Mouse (Mus musculus) bone marrow, adult 2 months (tissue): ENCODE measurements around the gene Cd200r3. TPM values are rescaled to one million over a fixed set of nuclear protein-coding genes. Genes with fewer than 3 reads are reported as not detected.
A peak's percentile ranks its signal among the peaks of the same experiment; 100 is the strongest.

ENCODE experiments used
- H3K27ac ChIP-seq: fragments of 200-500 bp; 2 replicates; pipeline ENCODE4 v1.5.1; 2012; ENCODE audit warnings: low read depth, mild to moderate bottlenecking, control low read depth, inconsistent platforms, low read length; ENCODE audit not compliant: control insufficient read depth, poor library complexity, insufficient read depth
- H3K4me1 ChIP-seq: fragments of 200-500 bp; 2 replicates; pipeline ENCODE4 v1.6.1; 2011; ENCODE audit warnings: low read length; ENCODE audit not compliant: control insufficient read depth, insufficient read depth
- H3K4me3 ChIP-seq: fragments of 200-500 bp; replicated peaks from 2 replicates; pipeline ENCODE3; 2011; ENCODE audit warnings: mild to moderate bottlenecking, low read depth, low read length, control low read depth; ENCODE audit not compliant: control insufficient read depth
- CTCF ChIP-seq: fragments of 200-500 bp; IDR thresholded peaks from 2 replicates; pipeline ENCODE4 v1.5.1; 2011; ENCODE audit warnings: low read length, control low read depth; ENCODE audit not compliant: control insufficient read depth, insufficient read depth
- POLR2A ChIP-seq: fragments of 200-500 bp; IDR thresholded peaks from 2 replicates; pipeline ENCODE4 v1.6.1; 2011; ENCODE audit warnings: low read depth, mild to moderate bottlenecking, control low read depth, low read length, borderline replicate concordance; ENCODE audit not compliant: control insufficient read depth
- WGBS: fragments of 180-500 bp; shearing (Covaris S2); methylation state at CpG from one replicate; pipeline ENCODE4 v1.1.7; 2018; 5-methylcytosine and 5-hydroxymethylcytosine counted together
- polyA plus RNA-seq: library from polyadenylated mRNA; stranded (reverse); fragments of >200 nt; gene quantifications from 2 replicates; pipeline ENCODE4 v1.2.4, GENCODE M21; 2011; ENCODE audit warnings: low replicate concordance; ENCODE audit not compliant: missing spikeins, insufficient read depth, insufficient read length

The Cd200r3 gene
- polyA plus RNA-seq, 1 experiment = 4.6 TPM

- peak overlapping the region; percentile 24; the same call in 1 of the 2 replicates for H3K27ac ChIP-seq
- 30% methylated on average over 2 of the region's 2 CpGs for WGBS
- TF ChIP-seq CTCF (no peak), POLR2A (no peak)
Observed at GRCm38 (mm10) chr16:45030796-45031195, 87.3 kb downstream of the Cd200r3 start.

More at GRCm38 (mm10) chr16:45030796-45031195, 87.3 kb downstream of the Cd200r3 start:
- H3K4me3 ChIP-seq = no peak overlapping the region
- no peaks in the 10 kb centered on the region; the same call in 1 of the 2 replicates for H3K4me1 ChIP-seq

Other genes starting within 250 kb of the Cd200r3 start
- gene Nepro, start 219.4 kb upstream of the Cd200r3 start, polyA plus RNA-seq = 4.4 and 4.6 TPM in 2 replicates
- gene Gtpbp8, start 197.3 kb upstream of the Cd200r3 start, polyA plus RNA-seq = 4.4 and 8.4 TPM in 2 replicates
- gene Cd200r1, start 177.9 kb upstream of the Cd200r3 start, polyA plus RNA-seq = 1.6 and 5.3 TPM in 2 replicates
- gene Cd200r4, start 131.9 kb upstream of the Cd200r3 start, polyA plus RNA-seq = 1.2 TPM in 1 of 2 replicates, not detected in the other
- gene Cd200r2, start 76.6 kb upstream of the Cd200r3 start, polyA plus RNA-seq = not detected in 2 replicates
- gene Ccdc80, start 149.7 kb downstream of the Cd200r3 start, polyA plus RNA-seq = 15.2 and 15.6 TPM in 2 replicates
- 4.4 and 5.4 TPM in 2 replicates for gene Slc35a5, start 215.0 kb downstream of the Cd200r3 start, polyA plus RNA-seq
- gene Atg3, start 215.1 kb downstream of the Cd200r3 start, polyA plus RNA-seq = 17.2 and 26.2 TPM in 2 replicates